Mouse (Mus musculus): ENCODE results near the gene Brdt.

Brdt gene

GRCm38 (mm10) chr5:107421676-107422075 is 90.7 kb downstream of the Brdt start:
- DNase-seq: no peak

GRCm38 (mm10) chr5:107431249-107431648 is 100.3 kb downstream of the Brdt start, which contains the start of gene Lpcat2b:
Gene Lpcat2b (plus strand): TSS chr5:107431549.
- no peak for DNase-seq

GRCm38 (mm10) chr5:107434001-107434400 is 103.0 kb downstream of the Brdt start:
- DNase-seq: no peak

GRCm38 (mm10) chr5:107436185-107436584 is 105.2 kb downstream of the Brdt start:
- DNase-seq: no peak
